Mouse (Mus musculus) heart, adult 2 months (tissue): ENCODE measurements around the gene Zswim9. TPM values are rescaled to one million over a fixed set of nuclear protein-coding genes. Genes with fewer than 3 reads are reported as not detected.

Source experiments
- DNase-seq, 2 experiments: peaks; one replicate each; pipeline ENCODE4 v3.0.0; 2021
- H3K27ac ChIP-seq: fragments of 200-600 bp; 2 replicates; pipeline ENCODE4 v1.8.1; 2022
- H3K27me3 ChIP-seq: fragments of 200-500 bp; 2 replicates; pipeline ENCODE4 v1.6.1; 2012; ENCODE audit warnings: mild to moderate bottlenecking, low read length, inconsistent platforms, mixed read lengths; ENCODE audit not compliant: control insufficient read depth, insufficient read depth
- H3K36me3 ChIP-seq: fragments of 200-500 bp; 2 replicates; pipeline ENCODE4 v1.6.1; 2012; ENCODE audit warnings: low read length, inconsistent platforms; ENCODE audit not compliant: control insufficient read depth, insufficient read depth
- H3K4me1 ChIP-seq: fragments of 200-500 bp; 2 replicates; pipeline ENCODE4 v1.6.1; 2011; ENCODE audit warnings: low read length; ENCODE audit not compliant: control insufficient read depth, insufficient read depth
- H3K4me3 ChIP-seq: fragments of 200-600 bp; 2 replicates; pipeline ENCODE4 v1.8.1; 2022
- H3K79me2 ChIP-seq: fragments of 200-500 bp; replicated peaks from 2 replicates; pipeline ENCODE4 v1.6.1; 2012; ENCODE audit warnings: mild to moderate bottlenecking, inconsistent platforms, low read length, moderate library complexity, mixed read lengths; ENCODE audit not compliant: control insufficient read depth, insufficient read depth
- H3K9ac ChIP-seq: fragments of 200-500 bp; 2 replicates; pipeline ENCODE4 v1.6.1; 2012; ENCODE audit warnings: low read depth, mild to moderate bottlenecking, control low read depth, inconsistent platforms, low read length, mixed read lengths
- CTCF ChIP-seq: fragments of 200-600 bp; IDR thresholded peaks from 2 replicates; pipeline ENCODE4 v1.8.1; 2022; ENCODE audit warnings: antibody characterized with exemption, mild to moderate bottlenecking, moderate library complexity
- EP300 ChIP-seq: fragments of 200-500 bp; IDR thresholded peaks from 2 replicates; pipeline ENCODE4 v1.6.1; 2011; ENCODE audit warnings: low read depth, low read length, control low read depth; ENCODE audit not compliant: insufficient read depth
- POLR2A ChIP-seq: fragments of 200-500 bp; IDR thresholded peaks from 2 replicates; pipeline ENCODE4 v1.6.1; 2011; ENCODE audit warnings: mild to moderate bottlenecking, low read depth, low read length, control low read depth; ENCODE audit not compliant: insufficient read depth
- WGBS: fragments of 180-500 bp; shearing (Covaris S2); methylation state at CpG from one replicate; pipeline ENCODE4 v1.1.7; 2018; 5-methylcytosine and 5-hydroxymethylcytosine counted together
- intact Hi-C: fragments of 180-260 bp; cut with DNase I; formaldehyde crosslinking; loops from one replicate; pipeline ENCODE4 v1.15.1; 2025
- polyA plus RNA-seq: library from polyadenylated mRNA; depleted of rRNA; stranded (reverse); fragments of >200 nt; gene quantifications from 2 replicates; pipeline ENCODE4 v1.2.3, GENCODE M21; 2012; rRNA removed
- total RNA-seq, 2 experiments: library from RNA; stranded (reverse); gene quantifications; 2 replicates each; pipeline ENCODE4 v1.2.3; 2021

Gene Zswim9
- total and polyA plus RNA-seq, 3 experiments = 4.6 to 10.0 (median 9.2) TPM

DNA sequence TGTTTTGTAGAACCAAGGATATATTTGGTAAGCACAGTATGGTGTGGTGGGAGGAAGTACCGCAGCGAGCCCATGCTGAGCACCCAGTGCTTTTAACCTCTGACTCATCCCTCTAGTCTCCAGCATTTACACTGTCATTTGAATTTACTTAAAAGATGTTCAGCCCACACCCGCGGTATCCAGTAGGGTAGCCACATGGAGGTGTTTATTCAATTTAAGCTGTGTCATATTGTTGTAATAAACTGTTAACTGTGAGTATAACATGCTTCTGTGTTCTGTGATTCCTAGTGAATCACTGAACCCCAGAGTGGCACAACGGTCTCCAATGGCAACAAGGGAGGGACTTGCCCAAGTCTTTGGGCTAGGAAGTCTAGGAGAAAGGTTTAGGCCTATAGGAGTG, 14.7 kb downstream of the Zswim9 start:
- Histone ChIP-seq H3K27me3 (no peaks in the 10 kb centered on the region), H3K4me1 (no peaks in the 10 kb centered on the region), H3K36me3 (no peaks in the 10 kb centered on the region), H3K27ac (no peak overlapping the region), H3K79me2 (no peaks in the 10 kb centered on the region), H3K9ac (no peak overlapping the region), H3K4me3 (no peak overlapping the region)
- intact Hi-C loops = no loop called here
- DNase-seq = no peak
- WGBS = 86% methylated on average over 5 of the region's 5 CpGs
- TF ChIP-seq CTCF (no peak), EP300 (no peak), POLR2A (no peak)

- Histone ChIP-seq H3K36me3 (no peaks in the 10 kb centered on the region), H3K9ac (no peak overlapping the region), H3K4me3 (no peak overlapping the region), H3K79me2 (no peaks in the 10 kb centered on the region), H3K27me3 (no peaks in the 10 kb centered on the region), H3K4me1 (no peaks in the 10 kb centered on the region), H3K27ac (no peak overlapping the region)
- DNase-seq = peak in 1 of 2 experiments; percentile 8
- intact Hi-C loops = no loop called here
- TF ChIP-seq EP300 = no peak
- no peak for TF ChIP-seq POLR2A
- no peak for TF ChIP-seq CTCF
- 50% methylated on average over 50 of the region's 50 CpGs for WGBS
Observed at GRCm38 (mm10) chr7:13260746-13261700, 17.5 kb downstream of the Zswim9 start.

DNA sequence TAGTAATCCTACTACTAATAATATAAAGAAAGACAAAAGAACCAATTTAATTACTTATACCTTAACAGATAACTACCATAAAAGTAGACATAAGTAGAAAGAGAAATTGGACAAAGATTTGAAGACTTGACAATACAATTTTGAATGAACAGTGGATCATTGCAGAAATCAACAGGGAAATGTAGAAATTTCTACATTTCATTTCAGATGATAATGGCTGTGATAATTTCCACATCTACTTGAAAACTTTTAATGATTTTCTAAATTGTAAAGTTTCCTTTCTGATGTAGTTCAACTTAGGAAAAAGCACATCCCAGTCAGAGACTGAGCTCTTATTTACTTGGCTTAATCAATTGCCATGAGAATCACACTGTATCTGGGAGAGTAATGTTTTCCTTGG, 65.8 kb downstream of the Zswim9 start, which contains the start of gene Vmn1r89:
Gene Vmn1r89, plus strand, starts transcription at position 301 of the 400 bp plus-strand sequence.
- no peak within 1 kb of the TSS for H3K9ac ChIP-seq
- intact Hi-C loops = no loop called here
- no peak for TF ChIP-seq CTCF
- no peak for TF ChIP-seq POLR2A
- no peak for TF ChIP-seq EP300
- H3K79me2 ChIP-seq = no peaks in the 10 kb centered on the region
- H3K4me1 ChIP-seq = no peaks in the 10 kb centered on the region
- no peak for DNase-seq
- no peak within 1 kb of the TSS for H3K4me3 ChIP-seq
- H3K27me3 ChIP-seq = no peaks in the 10 kb centered on the region
- H3K36me3 ChIP-seq = no peaks in the 10 kb centered on the region
- no peak within 1 kb of the TSS for H3K27ac ChIP-seq

Other genes starting within 250 kb of the Zswim9 start
- gene Chmp2a, start 243.9 kb downstream of the Zswim9 start, total RNA-seq = 100 to 1,000 TPM; 137 to 139 TPM
- 66.1 and 99.2 TPM in 2 replicates for gene Chmp2a, start 243.9 kb downstream of the Zswim9 start, polyA plus RNA-seq
- gene Ube2m, start 240.4 kb downstream of the Zswim9 start, total RNA-seq = 100 to 1,000 TPM; 169 to 201 TPM
- 242 and 328 TPM in 2 replicates for gene Ube2m, start 240.4 kb downstream of the Zswim9 start, polyA plus RNA-seq
- under 1 TPM; 0.45 to 0.50 TPM for gene Mzf1, start 224.0 kb downstream of the Zswim9 start, total RNA-seq
- 0.47 and 0.59 TPM in 2 replicates for gene Mzf1, start 224.0 kb downstream of the Zswim9 start, polyA plus RNA-seq
- not detected for gene Vmn1r85, start 183.5 kb downstream of the Zswim9 start, total RNA-seq
- gene Vmn1r85, start 183.5 kb downstream of the Zswim9 start, polyA plus RNA-seq = not detected in 2 replicates
- not detected for gene Vmn1r86, start 158.8 kb downstream of the Zswim9 start, total RNA-seq
- gene Vmn1r86, start 158.8 kb downstream of the Zswim9 start, polyA plus RNA-seq = not detected in 2 replicates
- gene Vmn1r87, start 138.6 kb downstream of the Zswim9 start, total RNA-seq = not detected
- not detected in 2 replicates for gene Vmn1r87, start 138.6 kb downstream of the Zswim9 start, polyA plus RNA-seq
- under 1 TPM; 0.03 to 0.05 TPM for gene Vmn1r88, start 119.2 kb downstream of the Zswim9 start, total RNA-seq
- gene Vmn1r88, start 119.2 kb downstream of the Zswim9 start, polyA plus RNA-seq = not detected in 2 replicates
- not detected for gene Vmn1r89, start 65.7 kb downstream of the Zswim9 start, total RNA-seq
- not detected in 2 replicates for gene Vmn1r89, start 65.7 kb downstream of the Zswim9 start, polyA plus RNA-seq
- 1 to 10 TPM; 2.6 to 2.7 TPM for gene Lig1, start 1.4 kb downstream of the Zswim9 start, total RNA-seq
- 1.6 and 2.1 TPM in 2 replicates for gene Lig1, start 1.4 kb downstream of the Zswim9 start, polyA plus RNA-seq
- gene Pla2g4c, start 45.9 kb upstream of the Zswim9 start, total RNA-seq = not detected
- 0.03 and 0.04 TPM in 2 replicates for gene Pla2g4c, start 45.9 kb upstream of the Zswim9 start, polyA plus RNA-seq
- not detected for gene Cabp5, start 119.4 kb upstream of the Zswim9 start, total RNA-seq
- not detected in 2 replicates for gene Cabp5, start 119.4 kb upstream of the Zswim9 start, polyA plus RNA-seq
- gene Bsph1, start 172.1 kb upstream of the Zswim9 start, total RNA-seq = not detected
- gene Bsph1, start 172.1 kb upstream of the Zswim9 start, polyA plus RNA-seq = not detected in 2 replicates